Mouse (Mus musculus) kidney, adult 2 months (tissue): ENCODE measurements around the gene Cbarp.
A peak's percentile ranks its signal among the peaks of the same experiment; 100 is the strongest.

Experiments
- CTCF ChIP-seq: fragments of 200-500 bp; conservative IDR thresholded peaks from 2 replicates; pipeline ENCODE4 v1.5.1; 2011; ENCODE audit warnings: low read depth, mild to moderate bottlenecking, control low read depth, low read length, moderate library complexity, mixed read lengths; ENCODE audit not compliant: insufficient read depth, insufficient read length
- POLR2A ChIP-seq: fragments of 200-500 bp; IDR thresholded peaks from one replicate; pipeline ENCODE4 v1.6.1; 2011; ENCODE audit warnings: low read depth, low read length, control low read depth

GRCm38 (mm10) chr10:80148610-80149290 is 8.1 kb upstream of the Cbarp start:
- TF ChIP-seq CTCF, result peak; percentile 58
- no peak for TF ChIP-seq POLR2A
